Mouse (Mus musculus) spleen, adult 12 weeks (tissue): ENCODE results near the gene Zfand3.

Source experiments
- DNase-seq: peaks from one replicate; pipeline ENCODE4 v3.0.0; 2022; ENCODE audit warnings: low spot score

Zfand3 gene

GRCm38 (mm10) chr17:30004203-30005102, at the start of gene Zfand3:
Gene Zfand3, plus strand, starts transcription at chr17:30004733.
- peak; percentile 85 for DNase-seq

DNA sequence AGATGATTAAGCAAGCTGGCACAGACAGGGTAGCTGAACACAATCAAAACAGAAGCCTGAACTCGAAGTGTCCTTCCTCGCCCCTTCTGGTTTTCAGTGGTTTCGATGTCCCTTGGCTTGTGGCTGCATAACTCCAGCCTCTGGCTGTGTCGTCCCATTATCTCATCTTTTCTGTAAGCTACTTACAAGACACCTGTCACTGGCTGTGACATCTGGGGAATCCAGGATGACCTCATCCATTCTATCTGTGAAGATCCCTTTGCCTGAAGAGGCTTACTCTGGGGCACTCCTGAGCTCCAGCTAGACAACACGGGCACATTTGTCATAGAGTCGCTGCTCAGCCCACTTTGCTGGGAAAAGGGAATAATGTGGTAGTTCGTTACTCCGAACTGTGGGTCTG, 48.7 kb upstream of the Zfand3 start:
- DNase-seq: no peak

DNA sequence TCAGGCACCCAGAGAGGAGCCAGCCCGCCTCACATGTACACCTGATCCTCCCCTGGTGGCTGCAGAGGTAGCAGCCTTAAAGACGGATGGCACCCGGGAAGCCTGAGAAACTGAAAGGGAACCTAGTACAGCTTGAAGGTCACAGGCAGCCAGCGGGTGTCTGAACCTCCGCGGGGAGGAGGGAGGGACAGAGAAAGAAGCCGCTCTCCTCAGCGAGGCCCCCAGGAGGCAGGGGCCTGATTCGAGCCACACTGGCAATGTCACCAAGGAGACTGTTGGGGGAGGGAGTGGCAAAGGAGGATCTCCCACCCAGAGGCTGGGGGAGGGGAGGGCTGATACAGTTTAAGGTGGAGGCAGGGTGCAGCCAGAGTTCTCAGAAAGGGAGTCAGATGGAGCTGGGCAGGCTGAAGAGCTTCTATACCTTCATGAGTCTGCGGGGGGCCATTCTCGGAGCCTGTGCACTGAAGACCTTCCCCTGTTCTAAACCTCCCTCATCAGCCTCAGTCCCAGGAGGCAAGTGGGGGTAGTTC, 40.7 kb upstream of the Zfand3 start:
- no peak for DNase-seq

GRCm38 (mm10) chr17:29965506-29965905, 39.0 kb upstream of the Zfand3 start:
- DNase-seq: no peak

DNA sequence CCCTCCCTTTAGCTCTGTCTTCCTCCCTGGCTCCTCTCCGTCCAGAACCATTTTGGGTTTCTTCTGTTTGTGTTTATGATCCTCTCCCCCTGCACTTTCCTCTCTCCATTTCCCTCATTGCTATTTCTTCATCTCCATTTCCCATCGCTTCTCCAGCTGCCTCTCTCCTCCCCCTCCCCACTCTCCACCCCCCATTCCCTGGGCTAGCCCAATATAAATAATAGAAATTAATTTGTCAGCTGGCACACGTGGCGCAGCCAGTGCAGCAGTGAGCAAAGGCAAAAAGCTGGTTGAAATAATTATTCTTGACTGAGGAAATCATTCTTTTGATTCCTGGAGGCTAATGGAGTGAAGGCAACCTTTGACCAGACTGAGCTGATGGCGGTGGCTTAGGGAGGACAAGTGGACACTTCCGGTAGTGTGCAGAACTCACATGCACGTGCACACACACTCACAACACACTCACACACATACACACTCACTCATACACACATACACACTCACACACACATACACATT, 34.4 kb upstream of the Zfand3 start, which contains the start of gene Mdga1:
Mdga1 (minus strand) TSS at position 51 of the 519 bp plus-strand sequence.
- DNase-seq: no peak

DNA sequence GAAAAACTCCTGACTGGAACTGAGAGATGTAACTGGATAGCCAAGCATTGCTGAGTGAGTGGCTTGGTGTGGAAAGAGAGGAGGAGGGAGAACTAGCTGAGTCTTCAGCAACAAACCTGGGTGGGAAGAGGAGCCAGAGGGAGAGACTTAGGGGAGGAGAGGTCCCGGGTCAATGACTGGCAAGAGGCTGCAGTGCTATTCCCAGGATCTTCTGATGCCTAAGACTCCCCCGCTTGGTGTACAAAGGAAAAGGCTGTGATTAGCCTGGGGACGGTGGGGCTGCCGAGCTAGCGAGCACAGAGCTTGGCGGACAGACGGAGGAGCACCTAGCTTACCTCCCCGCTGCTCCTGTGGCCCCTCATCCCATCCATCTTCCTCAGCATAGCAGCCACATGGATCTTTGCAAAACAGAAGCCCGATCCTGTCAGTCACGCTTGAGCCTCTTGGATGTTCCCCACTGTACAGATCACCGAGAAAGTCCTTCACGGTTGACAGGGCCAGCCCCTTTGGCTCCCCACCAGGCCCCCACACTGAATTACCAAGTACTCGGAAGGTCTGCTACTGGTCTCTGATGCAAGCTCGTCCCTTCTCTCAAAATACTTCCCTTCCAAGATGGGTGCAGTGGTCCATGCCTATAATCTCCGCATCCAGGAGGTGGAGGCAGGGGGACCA, 32.6 kb upstream of the Zfand3 start:
- no peak for DNase-seq

GRCm38 (mm10) chr17:29973226-29973625, 31.3 kb upstream of the Zfand3 start:
- no peak for DNase-seq

- peak; percentile 7 for DNase-seq
These were observed 28.8 kb upstream of the Zfand3 start for GRCm38 (mm10) chr17:29975731-29976130.

DNA sequence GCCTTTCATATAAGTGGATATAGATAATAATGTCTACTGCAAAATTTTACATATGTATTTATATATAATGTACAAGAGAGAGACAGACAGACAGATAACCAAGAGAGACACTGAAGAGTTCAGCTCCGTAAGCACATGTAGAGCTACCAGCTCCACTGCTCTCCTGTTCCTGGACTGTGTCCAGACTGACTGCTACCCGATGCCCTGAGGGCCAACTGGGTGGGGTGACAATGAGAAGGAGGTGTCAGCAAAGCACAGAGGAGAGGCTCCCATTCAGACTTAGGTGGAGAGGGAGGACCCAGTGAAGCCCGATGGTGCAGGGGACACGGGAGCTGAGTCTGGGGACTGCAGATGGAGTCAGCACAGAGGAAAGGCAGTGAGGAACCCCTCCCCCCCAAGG, 25.5 kb upstream of the Zfand3 start:
- DNase-seq: no peak

DNA sequence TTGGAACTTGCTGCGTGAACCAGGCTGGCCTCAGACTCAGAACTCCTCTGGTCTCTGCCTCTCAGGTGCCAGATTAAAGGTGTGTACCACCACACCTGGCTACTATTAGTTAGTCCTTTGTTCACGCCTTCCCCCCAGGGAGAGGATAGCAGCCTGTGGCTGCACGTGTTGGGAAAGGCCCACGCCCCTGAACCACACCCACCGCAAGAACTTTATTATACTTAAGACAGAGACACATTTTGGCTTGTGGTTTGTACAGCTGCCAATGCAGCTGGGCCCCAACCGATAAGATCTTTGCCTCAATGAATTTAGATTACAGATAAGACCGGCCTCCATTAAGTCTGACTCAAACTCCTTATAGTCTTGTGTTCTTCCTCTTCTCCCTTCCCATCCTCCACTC, 24.7 kb upstream of the Zfand3 start:
- DNase-seq: no peak

- DNase-seq: no peak
These were observed 23.0 kb upstream of the Zfand3 start for GRCm38 (mm10) chr17:29981568-29981967.

- DNase-seq: no peak
These were observed 21.3 kb upstream of the Zfand3 start for GRCm38 (mm10) chr17:29983190-29983589.

DNA sequence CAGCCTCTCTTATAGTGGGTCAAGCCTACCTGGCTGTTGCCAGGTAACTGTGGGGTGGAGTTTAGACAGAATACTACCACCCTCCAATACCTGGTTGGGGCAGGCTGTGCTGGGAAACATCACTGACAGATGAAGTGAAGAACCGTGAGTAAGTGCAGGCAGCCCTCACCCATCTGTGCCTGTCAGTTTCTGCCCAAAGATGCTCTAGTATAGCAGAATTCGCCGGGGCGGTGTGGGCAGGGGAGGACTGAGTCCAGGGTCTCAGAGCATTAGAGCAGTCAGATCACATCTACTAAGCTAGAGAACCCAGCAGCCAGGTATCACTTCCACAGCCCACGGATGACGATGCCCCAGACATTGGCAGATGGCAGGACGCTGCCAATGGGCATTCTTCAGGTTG, 19.6 kb upstream of the Zfand3 start:
- no peak for DNase-seq

DNA sequence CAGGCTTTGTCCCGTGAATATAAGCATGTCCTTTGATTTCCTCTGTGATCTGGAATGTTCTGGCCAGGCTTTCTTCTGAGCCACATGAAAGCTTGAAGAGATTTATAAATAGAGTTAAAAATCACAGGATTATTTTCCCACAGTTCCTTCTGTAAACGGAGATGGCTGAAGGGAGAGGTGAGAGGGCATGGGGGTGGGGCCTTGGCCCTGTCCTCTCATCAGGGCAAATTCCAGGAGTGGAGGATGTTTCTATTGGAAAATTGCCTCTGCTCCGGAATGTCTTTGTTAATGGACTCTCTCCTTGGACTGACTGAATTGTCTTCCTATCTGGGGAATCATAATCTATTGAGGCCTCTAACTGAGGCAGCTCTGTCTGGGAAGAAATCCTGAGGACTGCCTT, 19.0 kb upstream of the Zfand3 start:
- DNase-seq: no peak

DNA sequence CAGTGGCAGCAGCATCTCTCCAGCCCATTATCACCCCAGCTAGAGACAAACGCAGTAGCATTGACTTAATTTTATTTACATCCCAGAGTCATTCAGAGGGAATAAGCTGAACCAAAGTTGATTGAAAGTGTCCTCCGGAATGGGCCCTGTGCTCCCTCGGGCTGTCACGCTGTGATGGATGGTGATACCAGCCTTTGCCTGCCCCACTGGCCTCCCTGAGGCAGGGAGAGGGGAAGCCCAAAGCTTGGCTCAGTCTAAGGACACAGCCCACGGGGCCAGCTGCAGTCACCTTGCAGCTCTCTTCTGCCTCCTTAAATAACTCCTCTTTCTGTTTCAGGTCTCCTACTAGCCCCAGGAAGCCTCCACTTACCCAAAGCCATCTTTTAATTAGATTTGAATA, 16.4 kb upstream of the Zfand3 start:
- no peak for DNase-seq

DNA sequence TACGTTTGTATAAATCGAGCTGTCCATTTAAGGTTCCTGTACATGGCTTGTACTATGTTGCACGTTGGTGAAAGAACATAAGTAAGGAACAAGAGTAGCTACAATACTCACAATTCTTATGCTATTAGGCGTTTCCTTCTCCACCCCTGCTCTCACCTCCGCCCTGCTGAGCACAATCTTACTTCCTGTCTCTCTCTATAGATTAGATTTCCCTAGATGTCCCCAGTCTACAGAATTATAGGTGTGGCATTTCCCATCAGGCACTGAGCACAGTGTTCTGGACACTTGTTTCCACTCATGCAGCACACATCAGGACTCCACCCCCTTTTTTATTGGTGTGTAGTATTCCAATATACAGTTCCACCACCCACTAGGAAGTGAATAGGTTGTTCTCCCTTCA, 14.9 kb upstream of the Zfand3 start:
- DNase-seq: no peak

DNA sequence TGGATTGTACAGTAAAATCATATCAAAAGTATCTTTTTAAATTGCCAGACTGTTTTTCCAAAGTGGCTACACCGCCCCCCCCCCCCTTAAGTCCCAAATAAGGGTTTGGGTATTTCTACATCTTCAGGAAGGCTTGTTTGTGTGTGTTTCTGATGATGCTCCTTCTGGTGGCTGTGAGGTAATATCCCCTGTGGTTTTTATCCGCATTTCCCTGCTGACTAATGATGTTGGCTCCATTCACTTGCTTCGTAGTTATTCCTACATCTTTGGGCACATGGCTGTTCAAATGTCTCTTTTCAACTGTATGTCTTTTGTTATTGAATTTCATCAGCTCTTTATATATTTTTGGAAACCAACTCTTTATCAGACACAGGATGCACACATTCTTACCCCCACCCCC, 14.4 kb upstream of the Zfand3 start:
- DNase-seq: no peak

- no peak for DNase-seq
These were observed 13.7 kb upstream of the Zfand3 start for GRCm38 (mm10) chr17:29990845-29991244.

DNA sequence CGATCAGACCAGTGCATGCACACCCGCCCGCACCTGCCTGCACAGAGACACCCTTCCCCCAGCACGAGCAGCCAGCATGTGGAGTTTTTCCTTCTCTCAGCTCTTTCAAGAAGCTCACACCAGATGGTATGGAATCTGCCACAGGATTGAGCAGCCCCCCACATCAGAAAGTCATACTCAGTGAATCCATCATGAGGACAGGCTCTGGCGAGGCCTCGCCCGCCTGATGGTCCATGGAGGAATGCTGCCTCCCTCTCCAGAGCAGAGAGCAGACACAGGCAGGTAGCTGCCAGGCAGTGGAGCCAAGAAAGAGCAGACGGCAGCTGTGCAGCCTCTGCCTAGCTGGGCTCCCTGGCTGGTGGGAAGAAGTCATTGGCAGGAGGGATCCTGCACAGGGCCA, 11.0 kb upstream of the Zfand3 start:
- DNase-seq: no peak

DNA sequence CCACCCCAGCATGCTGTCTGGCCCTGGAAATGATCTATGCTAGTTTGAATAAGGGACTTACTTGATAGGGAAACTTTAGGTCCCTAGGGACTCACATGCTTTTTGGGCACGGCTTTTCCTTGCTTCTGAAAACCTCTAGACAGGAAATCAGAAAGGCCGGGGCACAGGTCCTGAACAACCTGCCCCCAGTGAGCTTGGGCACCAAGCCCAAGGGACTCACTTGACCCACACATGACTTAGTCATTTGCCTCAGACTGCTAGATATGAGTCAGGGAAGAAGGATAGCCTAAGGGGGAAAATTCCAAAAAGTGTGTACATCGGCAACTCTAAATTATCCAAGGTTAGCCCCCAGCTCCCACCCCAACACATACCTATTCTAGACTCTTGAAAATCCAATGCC, 10.5 kb upstream of the Zfand3 start:
- DNase-seq: no peak

DNA sequence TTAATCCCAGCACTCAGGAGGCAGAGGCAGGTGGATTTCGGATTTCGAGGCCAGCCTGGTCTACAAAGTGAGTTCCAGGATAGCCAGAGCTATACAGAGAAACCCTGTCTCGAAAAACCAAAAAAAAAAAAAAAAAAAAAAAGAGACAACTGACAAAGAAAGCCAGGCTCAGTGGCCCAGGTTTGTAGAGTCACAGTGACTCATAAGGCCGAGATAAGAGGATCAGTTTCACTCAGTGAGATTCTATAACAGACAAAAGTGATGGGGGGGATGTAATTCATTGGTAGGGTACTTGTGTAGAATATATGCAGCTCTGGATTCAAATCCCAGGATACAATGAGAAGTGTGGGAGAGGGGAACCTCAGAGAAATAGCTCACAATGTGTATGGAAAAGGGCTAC, 10.1 kb upstream of the Zfand3 start:
- no peak for DNase-seq

DNA sequence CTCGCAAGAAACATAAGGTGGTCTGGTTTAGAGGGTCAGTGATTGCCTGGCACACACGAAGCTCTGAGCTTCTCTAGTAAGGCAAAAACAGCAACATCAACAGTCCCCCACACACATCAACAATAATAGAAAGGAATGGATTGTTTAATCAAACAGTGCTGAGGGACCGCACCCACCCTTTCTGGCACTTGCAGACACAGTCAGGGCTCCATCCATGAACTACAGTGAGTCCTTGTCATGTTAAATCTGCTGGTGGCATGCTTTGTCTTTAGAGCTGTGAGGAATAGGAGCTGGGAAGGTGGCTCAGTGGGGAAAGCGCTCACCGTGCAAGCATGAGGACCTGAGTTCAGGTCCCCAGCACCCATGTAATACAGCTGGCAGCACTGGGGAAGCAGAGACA, 8.5 kb upstream of the Zfand3 start:
- no peak for DNase-seq

GRCm38 (mm10) chr17:29997726-29998125, 6.8 kb upstream of the Zfand3 start:
- no peak for DNase-seq
